Mouse (Mus musculus) heart, postnatal 25 days (tissue): Measurements from ENCODE around the gene Trex1. TPM values are rescaled to one million over a fixed set of nuclear protein-coding genes. Genes with fewer than 3 reads are reported as not detected.

ENCODE experiments used
- DNase-seq: peaks from one replicate; pipeline ENCODE4 v3.0.0; 2022; ENCODE audit warnings: low spot score
- intact Hi-C: fragments of 180-260 bp; cut with DNase I; formaldehyde crosslinking; loops from one replicate; pipeline ENCODE4 v1.15.1; 2025
- total RNA-seq, 2 experiments: library from RNA; stranded (reverse); gene quantifications; 2 replicates each; pipeline ENCODE4 v1.2.3; 2021

Trex1 gene
- total RNA-seq, 2 experiments from 2014 or later, result 11.9 to 12.9 TPM

DNA sequence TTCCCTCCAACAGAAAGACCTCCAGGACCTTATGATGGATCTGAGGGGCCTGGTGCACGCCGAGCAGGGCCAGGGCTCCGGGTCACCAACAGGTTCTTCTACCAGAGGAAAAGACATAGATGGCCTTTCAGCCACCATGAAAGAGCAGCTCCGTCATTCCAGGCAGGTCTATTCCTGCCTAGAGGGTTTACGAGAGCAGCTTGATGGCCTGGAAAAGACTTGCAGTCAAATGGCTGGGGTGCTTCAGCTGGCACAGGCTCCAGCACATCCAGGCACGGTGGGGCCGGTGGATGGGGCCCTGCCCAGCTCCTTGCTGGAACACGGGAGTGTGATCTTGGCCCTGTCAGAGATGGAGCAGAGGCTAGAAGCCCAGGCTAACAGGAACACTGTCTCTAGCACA, 32.3 kb upstream of the Trex1 start:
- intact Hi-C loops, result no loop called here

DNA sequence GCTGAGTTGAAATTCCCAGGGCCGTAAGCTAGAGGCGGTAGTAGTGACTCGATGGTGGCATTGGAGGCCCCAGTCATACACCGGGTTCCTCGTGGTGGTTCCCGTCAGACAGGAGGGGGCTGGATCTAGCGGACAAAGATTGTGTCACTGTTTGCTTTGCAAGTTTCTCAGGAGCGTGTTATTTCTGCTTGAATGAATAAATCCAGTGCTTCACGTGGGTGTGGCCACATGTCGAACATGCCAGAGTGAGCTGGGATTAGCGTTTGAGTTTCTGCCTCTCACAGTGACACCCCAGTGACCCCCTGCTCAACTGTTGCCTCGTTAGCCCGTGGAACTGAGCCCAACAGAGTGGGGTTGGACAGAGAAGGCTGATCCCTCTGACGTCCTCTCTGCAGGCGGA, 30.9 kb upstream of the Trex1 start:
- intact Hi-C loops, result no loop called here
- DNase-seq, result no peak

More for the DNA sequence above, 32.3 kb upstream of the Trex1 start:
- DNase-seq, result no peak

DNA sequence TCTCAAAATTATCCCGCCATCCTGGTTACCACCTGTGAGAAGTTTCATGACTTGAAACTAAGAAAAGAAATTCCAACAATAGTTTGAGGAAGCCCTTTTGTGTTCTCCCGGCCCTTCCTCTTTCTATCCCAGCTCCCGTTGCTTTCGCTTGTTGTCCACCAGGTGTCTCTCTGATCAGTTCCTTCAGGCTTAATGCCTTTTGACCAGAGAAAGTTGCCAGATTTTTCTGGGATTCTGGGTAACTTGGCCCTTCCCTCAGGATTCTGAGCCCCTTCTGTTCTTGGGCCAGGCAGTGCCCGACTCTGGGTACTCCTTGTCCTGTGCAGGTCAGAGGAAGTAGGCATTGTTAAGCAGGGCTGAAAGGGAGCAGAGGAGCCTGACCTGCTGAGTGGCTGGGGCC, 28.5 kb upstream of the Trex1 start:
- no peak for DNase-seq
- intact Hi-C loops, result loop anchor here (1.0 kb wide), 1 partner anchor 33 kb away; no protein-coding TSS in a partner anchor

DNA sequence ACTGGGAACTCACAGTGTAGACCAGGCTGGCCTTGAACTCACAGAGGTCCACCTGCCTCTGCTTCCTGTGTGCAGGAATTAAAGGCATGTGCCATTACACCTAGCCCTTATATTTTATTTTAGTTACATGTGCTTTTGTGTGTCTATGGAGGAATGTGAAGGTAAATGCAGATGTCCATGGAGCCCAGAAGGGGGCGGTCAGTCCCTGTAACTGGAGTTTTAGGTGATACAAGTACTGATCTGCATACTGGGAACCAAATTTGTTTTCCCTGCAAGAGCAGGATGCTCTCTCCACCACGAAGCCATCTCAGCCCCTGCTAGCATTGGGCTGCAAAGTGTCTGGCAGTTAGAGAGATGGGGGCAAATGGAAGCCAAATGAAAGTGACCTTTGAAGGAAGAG, 25.4 kb upstream of the Trex1 start:
- intact Hi-C loops, result no loop called here
- no peak for DNase-seq

DNA sequence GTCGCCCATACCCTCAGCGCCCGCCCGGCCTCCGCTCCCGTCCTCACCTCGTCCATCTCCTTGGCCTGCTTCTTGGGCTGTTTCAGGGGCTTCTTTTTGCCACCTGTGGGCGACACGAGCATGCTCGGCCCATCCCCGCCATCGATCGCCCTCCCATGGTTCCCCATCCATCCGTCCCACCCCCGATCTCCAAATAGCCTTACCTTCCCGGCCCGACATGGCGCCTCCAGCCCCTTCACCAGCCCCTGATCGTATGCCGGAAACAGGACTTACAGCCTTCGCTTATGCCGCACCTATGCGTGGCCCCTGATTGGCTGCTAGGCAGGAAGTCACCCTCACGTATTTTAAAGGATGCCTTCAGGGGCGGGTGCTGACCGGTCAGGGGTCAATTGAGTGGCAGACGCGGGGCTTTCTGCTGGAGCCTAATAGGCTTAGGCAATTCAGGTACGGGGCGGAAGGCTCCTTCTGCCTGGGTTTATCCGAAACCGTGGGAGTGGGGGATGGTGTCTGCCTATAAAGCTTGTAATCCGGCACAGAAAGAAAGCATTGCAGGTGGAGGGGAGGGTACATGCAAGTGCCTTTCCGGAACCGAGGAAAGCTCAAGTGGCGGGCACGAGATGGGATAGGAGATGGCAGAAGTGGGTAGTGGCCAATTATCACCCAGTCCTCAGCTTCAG, 22.7 kb upstream of the Trex1 start, which contains the start of the genes Ccdc51 and Tma7:
Gene Ccdc51, plus strand, starts transcription at position 370 of the 677 bp plus-strand sequence.
Gene Tma7, minus strand, starts transcription at position 464 of the 677 bp plus-strand sequence.
- intact Hi-C loops, result no loop called here
- peak; percentile 74 for DNase-seq

DNA sequence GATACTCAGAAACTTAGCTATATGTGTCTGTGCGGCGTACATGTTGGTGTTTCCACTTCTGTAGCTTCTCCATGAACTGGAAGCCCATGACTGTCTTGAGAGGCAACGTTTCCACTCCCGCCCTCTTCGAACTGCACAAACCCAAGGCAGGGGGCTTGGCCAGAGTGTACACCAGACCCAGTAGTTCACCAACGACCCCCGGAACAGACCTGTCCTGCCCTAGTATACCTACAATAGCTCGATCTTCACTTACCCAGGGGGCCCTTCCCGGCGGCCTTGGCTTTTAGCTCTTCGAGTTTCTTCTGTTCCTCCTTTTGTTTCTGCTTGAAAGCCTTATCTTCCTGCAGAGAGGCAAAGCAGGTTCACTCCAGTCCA, 22.2 kb upstream of the Trex1 start:
- intact Hi-C loops, result no loop called here
- DNase-seq, result no peak

DNA sequence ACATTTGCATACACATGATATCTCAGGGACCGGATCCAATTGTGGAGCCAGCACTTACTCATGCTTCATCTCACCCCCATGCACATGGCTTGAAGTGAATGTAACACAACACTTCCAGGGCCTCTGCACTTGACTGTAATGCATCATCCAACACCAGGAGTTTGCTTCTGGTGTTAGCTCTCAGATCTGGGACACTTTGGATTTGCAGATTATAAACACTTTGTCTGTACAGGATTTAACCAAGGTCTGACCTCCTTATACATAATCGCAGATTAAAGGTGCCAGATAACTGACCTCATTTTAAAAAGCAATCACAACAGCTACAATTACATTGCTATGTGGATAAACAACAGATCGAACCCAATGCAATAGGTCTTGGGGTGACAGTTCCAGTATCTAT, 21.0 kb upstream of the Trex1 start:
- intact Hi-C loops, result no loop called here

DNA sequence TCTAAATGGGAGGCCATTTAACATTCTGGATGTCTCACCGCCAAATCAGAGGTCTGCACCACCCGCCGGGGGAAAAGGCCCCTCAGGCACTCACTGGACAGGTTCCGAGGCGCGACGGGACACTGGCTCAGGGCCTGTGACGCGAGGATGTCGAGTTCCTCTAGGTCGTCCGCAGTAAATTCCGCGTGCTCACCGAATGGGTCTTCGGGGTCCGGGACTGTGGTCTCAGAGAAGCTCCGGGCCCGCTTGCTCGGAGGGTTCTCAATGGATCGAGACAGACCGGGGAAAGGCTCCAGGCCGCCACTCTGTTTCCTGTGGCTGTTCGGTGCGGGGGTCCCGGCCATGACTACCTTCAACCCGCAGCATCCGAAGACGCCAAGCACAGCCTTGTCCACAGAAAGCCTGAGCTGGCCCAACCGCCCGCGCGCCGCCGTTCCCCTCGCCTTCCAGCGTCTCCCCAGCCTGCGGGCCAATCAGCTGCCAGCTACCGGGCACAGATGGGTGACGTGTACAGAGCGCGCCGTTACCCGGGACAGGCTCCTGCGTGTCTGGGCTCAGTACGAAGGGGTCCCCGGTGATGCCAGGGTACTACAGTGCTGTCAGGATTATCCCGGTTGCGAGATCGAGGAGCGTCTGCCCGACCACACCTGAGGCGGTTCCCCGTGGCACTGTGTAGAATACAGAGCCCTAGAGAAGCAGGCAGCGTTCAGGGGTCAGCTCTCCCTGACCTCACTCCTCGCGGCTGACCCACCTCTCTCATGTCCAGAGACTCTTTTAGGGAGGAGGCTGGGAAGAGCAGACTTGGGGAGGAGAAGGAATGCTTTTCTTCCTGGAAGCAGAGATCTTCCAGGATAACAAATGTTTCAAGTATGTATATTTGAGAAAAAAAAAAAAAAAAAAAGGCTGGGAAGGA, 14.4 kb upstream of the Trex1 start, which contains the start of gene Atrip:
Gene Atrip, minus strand, starts transcription at position 464 of the 913 bp plus-strand sequence.
- peak; percentile 82 for DNase-seq

More for the DNA sequence above, 21.0 kb upstream of the Trex1 start:
- no peak for DNase-seq

DNA sequence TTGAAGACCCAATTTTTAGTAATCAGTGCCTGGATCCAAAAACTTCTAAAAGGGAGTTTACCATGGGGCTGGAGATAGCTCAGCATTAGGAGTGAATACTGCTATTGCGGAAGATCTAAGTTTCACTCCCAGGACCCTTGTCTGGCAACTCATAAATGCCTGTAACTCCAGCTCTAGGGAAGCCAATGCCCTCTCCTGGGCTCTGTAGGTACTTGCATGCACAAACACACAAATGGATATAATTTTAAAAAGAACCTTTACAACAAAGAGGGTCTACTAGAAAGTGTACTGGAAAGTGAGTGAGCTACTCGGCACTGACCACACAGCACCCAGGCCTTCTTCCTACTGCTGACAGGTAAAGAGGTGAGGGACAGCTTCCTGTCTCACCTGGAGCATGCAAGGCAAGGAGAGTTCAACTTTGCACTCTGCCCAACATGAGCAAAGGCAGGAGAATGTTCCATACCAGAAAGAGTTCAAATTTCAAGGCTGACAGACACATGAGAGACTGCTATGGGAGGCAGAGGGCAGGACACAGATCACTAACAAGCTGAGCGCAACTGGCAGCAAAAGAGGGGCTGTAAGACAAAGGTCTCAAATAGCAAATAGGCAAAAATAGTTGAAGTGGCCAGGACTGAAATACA, 8.7 kb upstream of the Trex1 start:
- DNase-seq, result no peak
- intact Hi-C loops, result no loop called here

More for the DNA sequence above, 14.4 kb upstream of the Trex1 start, which contains the start of gene Atrip:
- intact Hi-C loops, result no loop called here

DNA sequence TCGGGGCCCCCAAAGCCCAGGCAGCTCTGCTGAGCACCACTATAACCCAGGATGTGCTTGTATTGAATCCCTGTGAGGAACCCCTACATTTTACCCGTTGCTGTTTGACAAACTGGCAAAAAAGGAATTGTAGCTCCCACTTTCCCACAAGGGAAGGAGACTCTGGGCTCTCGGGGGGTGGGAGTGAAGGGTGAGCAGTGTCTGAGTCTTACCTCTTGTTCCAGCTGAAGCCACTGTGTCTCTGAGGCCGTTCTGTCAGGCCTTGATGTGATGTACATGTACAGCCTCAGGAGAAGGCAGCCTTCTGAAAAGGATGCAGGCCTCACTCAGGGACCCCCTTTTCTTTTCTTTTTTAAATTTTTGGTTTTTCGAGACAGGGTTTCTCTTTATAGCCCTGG, 1.4 kb upstream of the Trex1 start:
- no peak for DNase-seq
- intact Hi-C loops, result no loop called here

DNA sequence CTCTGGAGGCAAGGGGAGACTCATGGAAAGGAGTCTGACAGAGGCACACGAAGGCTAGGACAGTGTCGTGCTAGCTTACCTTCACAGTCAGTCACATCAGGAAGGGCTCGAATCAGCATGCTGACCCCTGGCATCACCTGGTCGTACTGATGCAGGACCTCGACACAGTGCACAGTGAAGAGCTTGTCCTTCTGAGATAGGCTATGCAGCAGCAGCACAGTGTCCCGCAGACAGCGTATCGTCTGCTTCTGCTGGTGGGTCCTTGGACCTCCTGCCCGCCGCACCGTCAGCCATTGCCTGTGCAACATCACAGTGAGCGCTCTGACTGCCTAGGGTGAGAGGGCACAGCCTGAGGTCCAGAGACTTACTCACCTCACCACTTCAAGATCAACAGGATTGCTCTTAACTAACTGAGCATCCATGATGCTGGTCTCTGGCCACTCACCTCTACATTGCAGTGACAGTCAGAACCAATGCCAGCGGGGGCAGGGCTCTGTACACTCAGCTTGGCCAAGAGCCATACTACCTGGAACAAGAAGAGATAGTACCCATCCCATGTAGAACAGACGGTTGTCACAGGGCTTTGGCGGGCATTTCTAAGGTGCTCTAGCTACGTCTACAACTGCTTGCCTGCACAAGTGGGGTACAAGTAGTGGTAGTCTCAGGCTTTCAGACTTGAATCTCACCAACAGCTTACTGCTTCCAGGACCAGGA, 807 bp upstream of the Trex1 start:
- DNase-seq, result no peak
- intact Hi-C loops, result no loop called here

DNA sequence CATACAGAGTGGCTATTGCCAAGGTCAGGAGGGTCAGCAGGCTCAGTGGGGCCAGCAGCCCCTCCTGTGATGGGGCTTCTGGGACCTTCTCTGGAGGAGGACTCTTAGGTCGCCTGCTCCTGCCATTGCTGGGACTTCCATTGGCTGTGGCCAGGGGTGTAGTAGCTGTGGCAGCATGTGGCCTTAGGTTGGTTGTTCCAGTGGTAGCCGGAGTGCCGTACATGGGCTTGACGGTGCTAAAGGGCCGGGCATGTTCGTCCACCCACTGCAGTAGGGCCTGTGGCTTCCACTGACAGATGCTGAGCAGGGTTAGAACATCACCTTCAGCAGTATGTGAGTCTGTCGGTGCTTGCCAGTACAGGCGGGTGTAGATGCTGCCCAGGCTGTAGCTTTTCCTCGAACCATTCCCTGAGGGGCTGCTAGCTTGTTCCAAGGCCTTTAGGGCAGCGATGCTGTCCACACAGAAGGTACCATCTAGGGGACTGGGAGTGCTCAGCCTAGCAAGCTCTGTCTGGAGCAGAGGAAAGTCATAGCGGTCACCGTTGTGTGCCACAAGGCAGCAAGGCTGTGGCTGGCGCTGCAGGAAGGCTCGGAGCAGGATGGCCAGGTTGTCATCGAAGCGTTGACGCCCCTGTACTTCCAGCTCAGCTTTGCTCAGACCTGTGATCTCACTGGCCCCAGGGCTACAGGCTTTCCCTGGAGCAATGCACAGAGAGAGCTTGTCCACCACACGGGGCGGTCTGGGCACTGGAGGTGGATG, 1.3 kb downstream of the Trex1 start:
- intact Hi-C loops, result loop anchor here (2.0 kb wide), 1 partner anchor 19 kb away; the partner anchor contains the start of gene Shisa5

DNA sequence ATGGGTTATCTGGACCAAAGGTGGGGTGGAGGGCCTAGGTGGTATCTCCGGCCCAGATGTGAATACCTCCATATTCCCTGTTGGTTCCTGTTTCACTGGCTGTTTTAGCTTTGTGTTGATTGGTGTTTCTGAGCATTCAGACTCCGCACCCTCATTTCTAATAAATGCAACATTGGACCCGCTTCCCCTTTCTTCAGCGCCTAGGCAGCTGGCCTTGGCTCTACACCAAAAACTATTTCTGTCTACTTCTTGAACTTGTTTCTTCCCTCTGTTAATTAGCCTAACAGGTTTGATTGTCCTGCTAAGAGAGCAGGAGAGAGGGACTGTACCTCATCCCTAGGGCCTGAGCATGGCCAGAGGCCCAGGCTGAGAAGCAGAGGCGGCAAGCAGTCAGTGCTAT, 2.0 kb downstream of the Trex1 start:
- DNase-seq, result no peak
- intact Hi-C loops, result no loop called here

More for the DNA sequence above, 1.3 kb downstream of the Trex1 start:
- DNase-seq, result no peak

DNA sequence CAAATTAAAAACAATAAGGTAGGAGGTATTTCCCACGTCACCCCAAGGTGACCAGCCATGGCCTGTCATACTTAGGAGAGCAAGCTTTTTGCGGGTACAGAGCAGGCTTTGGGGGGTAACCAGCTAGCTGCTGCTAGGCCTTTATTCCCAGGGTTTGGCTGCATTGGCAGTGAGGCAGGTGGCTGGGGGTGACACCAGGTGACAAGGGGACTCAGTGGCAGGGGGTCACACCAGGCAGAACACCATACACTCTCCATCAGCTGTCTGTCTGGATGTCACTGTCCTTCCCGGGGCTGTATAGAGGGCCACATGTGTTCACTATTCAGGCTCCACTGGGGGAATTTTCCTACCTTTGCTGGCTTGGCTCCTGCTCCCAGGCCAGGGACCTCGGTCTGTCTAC, 2.6 kb downstream of the Trex1 start:
- intact Hi-C loops, result no loop called here
- DNase-seq, result no peak

DNA sequence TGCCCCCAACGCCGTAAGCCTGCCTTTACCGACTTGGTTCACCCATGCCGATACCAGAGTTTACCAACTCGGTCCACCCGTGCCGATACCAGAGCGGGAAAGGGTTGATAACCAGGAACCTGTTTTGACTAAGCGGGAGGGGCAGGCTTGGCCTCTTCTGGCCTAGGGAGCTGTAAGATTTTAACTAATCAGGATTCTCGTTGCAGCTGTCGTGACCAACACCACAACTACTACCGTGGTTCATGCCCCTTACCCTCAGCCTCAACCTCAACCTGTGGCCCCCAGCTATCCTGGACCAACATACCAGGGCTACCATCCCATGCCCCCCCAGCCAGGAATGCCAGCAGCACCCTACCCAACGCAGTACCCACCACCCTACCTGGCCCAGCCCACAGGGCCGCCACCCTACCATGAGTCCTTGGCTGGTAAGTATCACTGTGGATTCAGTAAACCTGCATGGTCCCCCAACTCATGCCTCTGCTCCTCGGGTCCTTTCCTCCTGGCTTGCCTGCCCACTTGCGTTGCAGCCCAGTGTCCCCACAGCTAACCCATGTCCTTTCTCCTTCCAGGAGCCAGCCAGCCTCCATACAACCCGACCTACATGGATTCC, 3.3 kb downstream of the Trex1 start:
- intact Hi-C loops, result no loop called here
- no peak for DNase-seq

DNA sequence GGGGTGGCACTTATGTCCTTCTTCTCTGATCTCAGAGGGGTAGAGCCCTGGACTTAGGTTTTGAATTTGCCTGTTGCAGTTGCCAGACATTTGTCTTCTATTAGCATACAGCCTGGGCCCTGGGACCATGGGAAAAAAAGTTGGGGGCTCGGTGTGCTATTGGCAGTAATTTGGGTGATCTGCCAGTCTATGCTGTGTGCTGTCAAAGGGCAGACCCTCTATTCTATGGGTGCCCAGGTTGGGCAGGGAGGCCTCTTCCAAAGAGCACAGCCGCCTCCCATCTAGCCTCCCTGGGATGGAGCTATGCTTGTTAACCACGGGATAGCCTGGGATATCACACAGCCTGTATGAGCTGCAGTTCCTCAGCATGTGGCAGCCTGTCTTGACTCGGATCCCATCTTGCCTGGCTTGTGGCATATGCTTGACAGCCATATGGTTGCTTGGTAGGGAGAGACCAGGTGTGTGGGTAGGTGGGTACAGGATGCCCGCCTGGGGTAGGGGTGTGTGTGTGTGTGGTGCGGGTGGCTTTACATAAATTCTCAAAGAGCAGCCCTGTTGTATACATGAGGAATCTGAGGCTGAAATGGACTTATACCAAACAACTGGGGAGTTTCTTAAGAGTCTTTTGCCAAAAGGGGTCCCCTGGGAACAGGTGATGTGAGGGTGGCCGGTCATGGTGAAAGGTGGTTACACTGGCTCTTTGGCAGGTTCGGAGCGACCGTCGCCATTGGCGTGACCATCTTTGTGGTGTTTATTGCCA, 4.1 kb downstream of the Trex1 start:
- intact Hi-C loops, result no loop called here
- DNase-seq, result no peak

DNA sequence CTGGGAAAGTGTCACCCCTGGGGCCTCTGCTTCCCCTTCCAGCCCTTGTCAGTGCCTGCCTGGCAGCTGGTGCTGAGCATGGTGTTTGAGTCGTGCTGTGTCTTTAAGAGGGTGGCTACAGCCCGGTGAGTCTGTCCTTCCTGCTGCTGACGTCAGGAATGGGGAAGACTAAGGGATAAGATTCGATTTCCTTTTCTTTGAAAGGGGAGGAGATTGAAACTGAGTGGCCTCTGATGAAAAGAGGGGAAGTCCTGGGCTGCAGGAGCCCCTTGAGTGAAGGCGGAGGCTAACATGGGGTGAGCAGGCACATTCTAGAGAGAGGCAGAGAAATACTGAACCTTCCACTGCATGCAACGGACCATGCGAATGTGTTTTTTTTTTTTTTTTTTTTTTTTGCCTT, 4.8 kb downstream of the Trex1 start:
- DNase-seq, result peak; percentile 69

DNA sequence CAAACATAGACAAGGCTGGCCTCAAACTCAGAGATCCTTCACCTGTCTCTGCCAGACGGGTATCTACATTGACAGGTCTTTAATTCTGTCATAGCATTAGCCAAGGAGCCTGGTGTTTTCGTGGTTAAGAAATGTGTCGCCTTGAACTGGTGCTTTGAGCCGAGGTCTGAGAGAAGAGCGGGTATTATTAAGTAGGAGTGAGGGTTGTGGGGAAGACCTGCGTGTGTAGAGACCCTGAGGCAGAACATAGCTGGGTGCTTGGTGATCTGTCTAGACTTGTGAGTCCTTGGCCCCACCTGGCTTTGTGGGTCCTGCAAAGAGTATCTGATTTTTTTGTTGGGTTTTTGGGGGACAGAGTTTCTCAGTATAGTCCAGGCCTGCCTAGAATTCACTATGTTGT, 5.7 kb downstream of the Trex1 start:
- no peak for DNase-seq
- intact Hi-C loops, result no loop called here

More for the DNA sequence above, 4.8 kb downstream of the Trex1 start:
- intact Hi-C loops, result no loop called here
